Mouse (Mus musculus) megakaryocyte, embryonic 14.5 days (primary cell): Measurements from ENCODE around the gene Wdpcp.

ENCODE experiments used
- FLI1 ChIP-seq: IDR thresholded peaks from 2 replicates; pipeline ENCODE4 v1.6.1; 2012; ENCODE audit warnings: low read length, inconsistent platforms, mixed read lengths
- GATA1 ChIP-seq: IDR thresholded peaks from 3 replicates; pipeline ENCODE4 v1.6.1; 2012; ENCODE audit warnings: mixed read lengths, low read length, inconsistent platforms, borderline replicate concordance

DNA sequence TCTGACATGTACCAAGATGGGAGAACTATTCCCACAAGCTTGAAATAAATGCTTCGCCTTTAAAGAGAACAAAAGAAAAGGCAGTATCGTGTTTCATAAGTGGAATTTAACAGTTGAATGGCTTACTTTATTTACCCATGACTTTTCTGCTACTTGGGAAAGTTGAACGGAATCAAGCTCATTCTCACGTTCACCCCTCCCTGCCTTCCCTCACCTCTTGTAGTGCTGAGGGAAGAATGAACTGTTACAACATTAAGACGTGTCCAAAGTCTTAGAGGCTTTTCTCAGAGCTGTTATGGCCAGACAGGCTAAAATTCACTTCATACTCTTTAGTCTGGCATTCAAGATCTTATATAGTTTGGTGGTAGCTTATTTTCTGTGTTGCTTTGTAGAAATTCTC lies 30.5 kb downstream of the Wdpcp start:
- TF ChIP-seq GATA1: no peak
- no peak for TF ChIP-seq FLI1
